Mouse (Mus musculus) limb, embryonic 12.5 days (tissue): ENCODE results near the gene Cacnb4. TPM values are rescaled to one million over a fixed set of nuclear protein-coding genes. Genes with fewer than 3 reads are reported as not detected.

Experiments
- ATAC-seq: fragments of 200-750 bp; cut with Nextera tagmentation; 2 replicates; pipeline ENCODE4 v1.8.0; 2017; ENCODE audit warnings: low read depth, moderate TSS enrichment; ENCODE audit not compliant: insufficient number of reproducible peaks, insufficient read depth, low FRiP score, low TSS enrichment
- H3K27ac ChIP-seq: fragments of 300-500 bp; sonication (generic); 2 replicates; pipeline ENCODE4 v1.5.1; 2016; ENCODE audit warnings: mild to moderate bottlenecking, moderate library complexity
- H3K27me3 ChIP-seq: fragments of 300-500 bp; sonication (generic); 2 replicates; pipeline ENCODE4 v1.6.1; 2016; ENCODE audit warnings: mild to moderate bottlenecking, moderate library complexity
- H3K36me3 ChIP-seq: fragments of 300-500 bp; sonication (generic); 2 replicates; pipeline ENCODE4 v1.6.1; 2016; ENCODE audit warnings: mild to moderate bottlenecking, moderate library complexity
- H3K4me1 ChIP-seq: fragments of 300-500 bp; sonication (generic); replicated peaks from 2 replicates; pipeline ENCODE4 v1.6.1; 2016
- H3K4me2 ChIP-seq: fragments of 300-500 bp; sonication (generic); 2 replicates; pipeline ENCODE4 v1.6.1; 2016; ENCODE audit warnings: mild to moderate bottlenecking, moderate library complexity
- H3K4me3 ChIP-seq: fragments of 300-500 bp; sonication (generic); replicated peaks from 2 replicates; pipeline ENCODE4 v1.5.1; 2016; ENCODE audit warnings: mild to moderate bottlenecking
- H3K9ac ChIP-seq: fragments of 300-500 bp; sonication (generic); replicated peaks from 2 replicates; pipeline ENCODE4 v1.6.1; 2016; ENCODE audit warnings: mild to moderate bottlenecking, moderate library complexity
- H3K9me3 ChIP-seq: fragments of 300-500 bp; sonication (generic); 2 replicates; pipeline ENCODE4 v1.6.1; 2016; ENCODE audit warnings: mild to moderate bottlenecking, moderate library complexity
- WGBS: fragments of 180-500 bp; shearing (Covaris S2); methylation state at CpG from one replicate; pipeline ENCODE4 v1.1.7; 2016; 5-methylcytosine and 5-hydroxymethylcytosine counted together
- polyA plus RNA-seq: library from polyadenylated mRNA; unstranded; fragments of >200 nt; fragmentation: Nextera tagmentation; extraction: Ambion mirVana; gene quantifications from 2 replicates; pipeline ENCODE4 v1.2.1, GENCODE M21; 2016

Gene Cacnb4
- polyA plus RNA-seq, 1 experiment from 2014 or later, result 0.88 TPM

DNA sequence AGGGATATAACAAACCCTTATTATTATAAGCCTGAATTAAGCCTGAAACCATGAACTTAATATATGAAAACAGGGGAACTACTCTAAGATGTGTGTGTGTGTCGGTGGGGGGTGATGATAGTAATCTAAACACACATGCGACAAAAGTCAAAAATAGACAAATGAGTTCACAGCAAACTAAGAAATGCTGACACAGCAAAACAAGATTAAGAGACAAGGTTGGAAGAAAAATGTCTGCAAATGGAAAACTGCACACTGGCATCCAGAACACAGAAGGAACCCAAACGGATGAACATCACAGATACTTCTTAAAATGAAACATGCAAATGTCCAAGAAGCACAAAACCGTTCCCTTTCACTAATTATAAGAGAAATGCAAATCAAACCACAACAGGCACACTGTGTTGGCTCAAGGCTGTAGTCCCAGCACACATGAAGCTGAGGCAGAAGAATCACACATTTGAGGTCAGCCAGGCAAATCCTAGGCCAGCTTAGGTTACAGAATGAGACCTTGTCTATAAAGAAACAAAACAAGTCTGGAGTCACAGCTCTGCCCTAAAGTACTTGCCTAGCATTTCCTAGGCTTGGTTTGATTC is 236.1 kb downstream of the Cacnb4 start:
- Histone ChIP-seq H3K9ac (no peak overlapping the region), H3K27ac (no peak overlapping the region), H3K9me3 (no peaks in the 10 kb centered on the region), H3K4me3 (no peak overlapping the region), H3K4me2 (no peak overlapping the region), H3K36me3 (no peaks in the 10 kb centered on the region), H3K4me1 (no peaks in the 10 kb centered on the region), H3K27me3 (no peaks in the 10 kb centered on the region)
- WGBS, result 89% methylated on average over 4 of the region's 4 CpGs
- ATAC-seq, result no peak

DNA sequence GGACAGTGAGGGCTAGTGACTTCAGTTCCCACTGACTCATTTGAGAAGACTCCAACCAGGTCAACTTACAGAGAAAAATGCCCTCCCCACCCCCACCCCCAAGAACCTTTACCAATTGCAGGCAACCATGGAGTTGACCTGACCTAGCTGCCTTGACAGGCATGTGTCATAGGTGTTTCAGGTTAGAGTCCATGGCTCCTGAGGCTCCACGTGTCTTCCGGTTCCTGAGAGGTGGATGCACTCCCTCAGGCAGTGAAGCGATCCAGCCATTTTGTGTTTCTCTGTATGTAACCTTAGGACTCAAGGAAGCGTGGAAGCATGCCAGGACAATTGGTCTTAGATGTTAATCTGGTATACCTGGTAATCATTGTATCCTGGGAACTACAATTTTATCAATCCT is 238.2 kb downstream of the Cacnb4 start:
- no peaks in the 10 kb centered on the region for H3K27me3 ChIP-seq
- H3K4me2 ChIP-seq, result no peak overlapping the region
- no peaks in the 10 kb centered on the region for H3K9me3 ChIP-seq
- no peak overlapping the region for H3K4me3 ChIP-seq
- WGBS, result 93% methylated on average over 4 of the region's 4 CpGs
- H3K4me1 ChIP-seq, result no peaks in the 10 kb centered on the region
- ATAC-seq, result no peak
- H3K27ac ChIP-seq, result no peak overlapping the region
- no peaks in the 10 kb centered on the region for H3K36me3 ChIP-seq
- no peak overlapping the region for H3K9ac ChIP-seq

DNA sequence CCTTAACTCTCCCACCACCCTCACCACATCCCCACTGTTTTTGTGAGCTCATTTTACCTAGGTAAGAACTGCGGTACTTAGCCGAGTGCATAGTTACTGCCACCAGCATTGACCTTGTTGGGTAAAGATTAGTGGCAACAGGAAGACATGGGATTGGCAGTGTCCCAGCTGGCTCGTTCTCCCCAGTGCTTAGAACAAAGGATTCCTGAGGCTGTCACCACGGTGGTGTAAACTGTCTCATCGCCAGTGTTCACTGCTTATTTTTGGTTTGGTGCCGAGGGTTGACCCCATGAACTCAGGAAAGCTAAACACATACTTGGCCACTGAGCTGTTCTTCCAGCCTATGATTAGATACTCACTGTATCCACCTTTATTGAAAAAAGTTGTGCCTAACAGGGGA is 238.6 kb downstream of the Cacnb4 start:
- Histone ChIP-seq H3K4me1 (no peaks in the 10 kb centered on the region), H3K27ac (no peak overlapping the region), H3K4me2 (no peak overlapping the region), H3K36me3 (no peaks in the 10 kb centered on the region), H3K9me3 (no peaks in the 10 kb centered on the region), H3K4me3 (no peak overlapping the region), H3K27me3 (no peaks in the 10 kb centered on the region), H3K9ac (no peak overlapping the region)
- WGBS, result 71% methylated on average over 6 of the region's 6 CpGs
- no peak for ATAC-seq

DNA sequence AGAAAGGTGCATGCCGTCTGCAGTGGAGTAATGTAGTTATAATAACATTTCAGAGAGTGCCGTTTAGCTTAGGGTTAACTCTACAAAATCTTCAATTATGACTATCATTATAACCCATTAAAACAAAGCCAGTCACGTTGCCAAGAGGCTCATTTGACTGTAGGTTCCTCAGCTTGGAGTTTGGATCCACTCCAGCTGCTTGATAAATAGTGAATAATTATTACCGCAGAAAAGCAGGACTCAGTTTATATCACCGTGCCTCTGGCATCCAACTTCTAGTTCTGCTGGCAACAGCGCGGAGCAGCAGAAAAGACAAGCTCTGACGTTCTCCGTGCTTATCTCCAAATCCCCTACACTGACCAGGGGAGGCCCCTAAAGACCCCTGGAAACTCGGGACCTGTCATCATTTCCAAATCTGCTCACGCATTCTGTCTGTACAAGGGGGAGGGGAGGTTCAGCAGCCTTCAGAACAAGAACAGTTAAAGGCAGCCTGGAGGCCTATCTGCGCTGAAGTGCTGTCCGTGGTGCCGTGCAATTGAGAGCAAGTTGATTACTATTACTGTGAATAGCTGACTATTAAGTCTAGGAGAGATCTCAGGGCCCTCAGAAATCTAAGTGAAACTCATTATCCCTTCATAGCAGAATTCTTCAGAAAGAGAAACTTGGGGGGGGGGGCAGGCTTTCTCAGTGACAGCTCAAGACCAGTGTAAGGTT is 240.6 kb downstream of the Cacnb4 start:
- H3K4me2 ChIP-seq, result no peak overlapping the region
- no peaks in the 10 kb centered on the region for H3K27me3 ChIP-seq
- no peak overlapping the region for H3K4me3 ChIP-seq
- no peak overlapping the region for H3K27ac ChIP-seq
- ATAC-seq, result no peak
- H3K36me3 ChIP-seq, result no peaks in the 10 kb centered on the region
- H3K9ac ChIP-seq, result no peak overlapping the region
- H3K4me1 ChIP-seq, result no peaks in the 10 kb centered on the region
- 78% methylated on average over 14 of the region's 14 CpGs for WGBS
- no peaks in the 10 kb centered on the region for H3K9me3 ChIP-seq

DNA sequence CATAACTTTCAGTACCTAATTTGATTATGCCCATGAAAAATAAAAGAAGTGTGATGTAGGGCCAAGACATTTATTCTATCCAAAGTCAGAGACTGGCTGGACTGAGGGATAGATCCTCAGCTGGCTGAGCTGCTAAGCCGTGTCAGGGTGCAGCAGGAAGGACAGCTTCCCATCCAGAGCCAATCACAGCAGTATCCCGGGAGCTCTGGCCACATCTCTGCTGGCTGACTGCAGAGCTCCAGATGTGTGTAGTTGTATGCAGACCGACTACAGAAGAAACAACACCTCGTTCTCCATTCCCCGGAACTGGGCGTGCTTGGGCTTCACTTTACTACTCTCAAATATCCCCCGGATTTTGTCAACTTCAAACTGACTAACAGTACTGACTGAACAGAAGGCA is 243.3 kb downstream of the Cacnb4 start:
- Histone ChIP-seq H3K27ac (no peak overlapping the region), H3K36me3 (no peaks in the 10 kb centered on the region), H3K9me3 (no peaks in the 10 kb centered on the region), H3K27me3 (no peaks in the 10 kb centered on the region), H3K4me2 (0 out of 2 replicates have a peak overlapping the region, but pooled peaks have one; percentile 0), H3K4me3 (no peak overlapping the region), H3K9ac (no peak overlapping the region), H3K4me1 (no peaks in the 10 kb centered on the region)
- no peak for ATAC-seq
- WGBS, result 21% methylated on average over 7 of the region's 7 CpGs

DNA sequence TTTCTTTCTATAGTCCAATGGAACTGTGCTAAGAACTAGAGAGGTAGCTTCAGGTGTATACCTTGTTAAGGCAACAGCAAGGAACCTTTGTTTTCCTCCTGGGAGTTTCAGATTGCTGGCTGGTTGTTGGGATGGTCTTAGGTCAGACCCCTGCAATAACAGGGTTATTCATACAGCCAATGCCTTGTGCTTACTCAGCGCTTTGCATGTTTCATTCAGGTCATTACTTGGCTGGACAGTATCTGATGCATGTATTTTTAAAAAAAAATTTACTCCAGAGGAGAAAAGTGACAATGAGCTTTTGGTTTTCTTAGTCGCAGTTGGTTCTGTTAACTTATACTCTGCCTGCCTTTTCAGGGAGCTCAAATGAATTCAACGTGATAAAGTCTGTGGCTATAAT is 249.2 kb downstream of the Cacnb4 start:
- no peak for ATAC-seq
- H3K9ac ChIP-seq, result no peak overlapping the region
- no peaks in the 10 kb centered on the region for H3K27me3 ChIP-seq
- no peak overlapping the region for H3K27ac ChIP-seq
- 87% methylated on average over 3 of the region's 3 CpGs for WGBS
- H3K9me3 ChIP-seq, result no peaks in the 10 kb centered on the region
- no peak overlapping the region for H3K4me3 ChIP-seq
- peaks cover 10% of the 10 kb centered on the region; the same call in 1 of the 2 replicates for H3K4me1 ChIP-seq
- no peak overlapping the region for H3K4me2 ChIP-seq
- H3K36me3 ChIP-seq, result no peaks in the 10 kb centered on the region

DNA sequence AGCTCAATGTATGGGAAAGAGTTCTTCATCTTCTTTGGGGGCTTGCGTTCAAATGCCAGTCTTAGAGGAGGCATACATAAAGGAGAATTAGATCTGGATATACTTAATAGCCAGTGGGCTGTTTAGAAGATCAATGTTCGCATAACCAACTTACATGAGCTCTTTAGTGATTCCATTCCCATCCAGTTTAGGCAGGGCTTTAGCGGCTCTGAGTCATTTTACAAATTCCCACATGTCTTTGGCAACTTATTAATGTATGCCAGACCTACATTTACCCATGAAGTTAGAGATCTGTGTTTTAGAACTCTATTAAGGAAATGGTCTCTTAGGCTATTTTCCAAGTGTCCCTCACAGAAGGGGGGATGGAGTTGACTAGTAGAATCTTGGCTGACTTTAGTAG is 250.6 kb downstream of the Cacnb4 start:
- peaks cover 22% of the 10 kb centered on the region for H3K4me1 ChIP-seq
- no peaks in the 10 kb centered on the region for H3K9me3 ChIP-seq
- no peak for ATAC-seq
- no peak overlapping the region for H3K27ac ChIP-seq
- peak overlapping the region; percentile 68 for H3K4me2 ChIP-seq
- 78% methylated on average over 3 of the region's 3 CpGs for WGBS
- no peak overlapping the region for H3K9ac ChIP-seq
- peak overlapping the region; percentile 94; the same call in 1 of the 2 replicates for H3K4me3 ChIP-seq
- H3K36me3 ChIP-seq, result no peaks in the 10 kb centered on the region
- no peaks in the 10 kb centered on the region for H3K27me3 ChIP-seq

DNA sequence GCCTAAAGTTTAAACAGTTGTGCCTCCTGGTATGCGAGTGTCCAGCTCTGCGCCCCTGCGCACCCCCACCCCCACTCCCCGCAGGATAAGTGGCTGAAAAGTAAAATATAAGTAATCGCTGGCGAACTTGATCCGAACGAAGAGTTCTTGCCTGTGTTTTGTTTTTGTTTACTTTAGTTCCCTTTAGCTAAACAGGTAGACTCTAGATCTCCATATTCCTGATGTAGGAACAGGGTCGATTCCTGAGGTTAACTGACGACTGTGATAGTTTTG is 251.2 kb downstream of the Cacnb4 start:
- H3K9ac ChIP-seq, result peak overlapping the region; percentile 96

DNA sequence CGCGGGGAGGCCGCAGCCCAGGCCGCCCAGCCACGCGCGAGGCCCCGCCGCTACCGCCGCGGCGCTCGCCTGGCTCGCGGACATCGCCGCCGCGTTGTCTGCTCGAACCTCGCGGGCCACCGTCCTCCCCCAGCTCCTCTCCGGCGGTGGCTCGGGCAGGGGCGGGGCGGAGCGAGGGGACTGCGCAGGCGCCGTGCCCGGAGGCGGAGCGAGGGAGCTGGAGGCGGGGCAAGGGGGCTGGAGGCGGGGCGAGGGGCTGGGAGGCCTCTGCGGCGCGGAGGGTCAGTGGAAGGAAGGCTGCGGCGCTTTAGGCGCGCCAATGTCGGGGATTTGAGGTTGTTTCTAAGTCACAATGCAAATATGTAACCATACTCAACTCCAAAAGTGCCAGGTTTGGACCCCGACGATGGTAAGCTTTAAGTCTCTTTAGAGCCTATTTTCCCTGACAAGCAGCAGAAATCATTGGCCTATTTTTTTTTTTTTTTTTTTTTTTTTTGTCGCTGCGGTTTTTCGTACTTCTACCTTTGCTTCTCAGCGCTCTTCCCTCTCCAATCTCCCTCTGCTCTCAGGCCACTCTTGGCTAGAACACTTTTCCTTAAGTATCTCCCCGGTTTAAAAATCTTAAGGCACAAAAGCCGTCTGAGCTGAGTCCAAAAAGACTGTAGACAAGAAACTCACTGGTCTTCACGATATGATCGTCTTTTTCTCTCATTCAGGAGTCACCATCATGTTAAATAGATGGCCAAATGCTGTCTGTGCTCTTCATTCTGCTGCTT is 251.7 kb downstream of the Cacnb4 start, which contains the start of gene Arl5a:
Gene Arl5a, minus strand, starts transcription at position 155 of the 776 bp plus-strand sequence.
- Histone ChIP-seq H3K36me3 (no peaks in the 10 kb centered on the region), H3K4me2 (peak within 1 kb of the TSS; percentile 68), H3K27me3 (no peaks in the 10 kb centered on the region), H3K9ac (peak within 1 kb of the TSS; percentile 96), H3K4me3 (peak within 1 kb of the TSS; percentile 94), H3K27ac (peak within 1 kb of the TSS; percentile 93), H3K4me1 (peaks cover 23% of the 10 kb centered on the region), H3K9me3 (no peaks in the 10 kb centered on the region)
- WGBS, result under 1% methylated on average over 57 of the region's 57 CpGs
- peak; percentile 89 for ATAC-seq

More for the DNA sequence above, 251.2 kb downstream of the Cacnb4 start:
- 28% methylated on average over 10 of the region's 10 CpGs for WGBS
- ATAC-seq, result no peak
- Histone ChIP-seq H3K27me3 (no peaks in the 10 kb centered on the region), H3K9me3 (no peaks in the 10 kb centered on the region), H3K4me1 (peaks cover 23% of the 10 kb centered on the region), H3K36me3 (no peaks in the 10 kb centered on the region), H3K4me2 (peak overlapping the region; percentile 68), H3K4me3 (peak overlapping the region; percentile 94), H3K27ac (peak overlapping the region; percentile 93; the same call in 1 of the 2 replicates)

DNA sequence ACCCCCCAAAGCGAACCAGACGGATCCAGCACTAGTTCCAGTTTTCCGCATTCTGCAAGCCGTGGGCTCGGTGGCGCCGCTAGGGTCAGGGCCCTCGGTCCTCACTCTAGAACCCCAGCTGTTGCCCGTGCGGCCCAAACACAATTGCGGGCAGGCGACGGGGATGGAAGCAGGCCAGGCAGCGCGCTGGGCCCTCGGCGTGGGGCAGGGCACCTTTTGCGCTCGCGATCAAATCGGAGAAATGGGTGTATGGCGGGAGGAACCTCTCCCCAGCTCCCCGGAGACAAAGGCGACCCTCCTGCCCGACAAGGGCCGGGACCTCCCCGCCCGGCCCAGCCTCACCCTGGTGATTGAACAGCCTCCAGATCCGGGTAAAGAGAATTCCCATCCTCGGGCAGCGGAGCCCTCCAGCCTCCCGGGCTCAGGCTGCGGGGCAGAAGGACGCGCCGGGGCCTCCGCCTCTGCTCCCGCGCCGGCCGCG is 252.3 kb downstream of the Cacnb4 start:
- peak overlapping the region; percentile 94 for H3K4me3 ChIP-seq
- no peaks in the 10 kb centered on the region for H3K27me3 ChIP-seq
- H3K27ac ChIP-seq, result peak overlapping the region; percentile 93
- H3K9me3 ChIP-seq, result no peaks in the 10 kb centered on the region
- peak overlapping the region; percentile 96 for H3K9ac ChIP-seq
- peaks cover 23% of the 10 kb centered on the region for H3K4me1 ChIP-seq
- peak overlapping the region; percentile 68 for H3K4me2 ChIP-seq
- under 1% methylated on average over 42 of the region's 42 CpGs for WGBS
- H3K36me3 ChIP-seq, result no peaks in the 10 kb centered on the region
- peak; percentile 83 for ATAC-seq

DNA sequence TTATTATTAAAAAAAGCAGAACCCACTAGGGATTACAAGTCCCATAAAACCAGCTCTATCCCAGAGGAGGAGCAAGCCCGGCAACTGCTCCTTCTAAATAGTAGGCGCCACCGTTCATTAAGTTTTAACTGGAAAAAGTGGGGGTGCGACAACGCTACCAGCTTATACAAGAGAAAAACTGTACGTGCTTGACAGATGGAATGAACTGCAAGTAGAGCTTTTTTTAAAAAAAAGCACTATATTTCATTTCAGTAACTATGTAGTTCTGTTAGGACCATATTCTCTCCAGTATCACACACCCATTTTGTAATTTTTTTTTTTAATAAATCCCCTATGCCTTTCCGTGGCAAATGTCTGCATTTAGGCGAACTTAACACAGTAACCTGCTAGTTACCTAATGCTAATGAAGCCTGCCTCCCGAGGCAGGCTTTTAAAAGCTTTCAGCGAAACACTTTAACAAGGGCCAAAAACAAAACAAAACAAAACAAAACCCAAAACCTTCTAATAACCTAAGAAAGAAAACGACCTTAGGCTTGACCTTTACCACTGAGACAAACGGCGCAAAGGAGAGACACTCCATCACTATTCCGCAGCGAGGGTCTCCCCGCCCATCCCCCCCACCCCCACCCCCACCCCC is 252.9 kb downstream of the Cacnb4 start:
- peaks cover 23% of the 10 kb centered on the region for H3K4me1 ChIP-seq
- peak overlapping the region; percentile 93 for H3K27ac ChIP-seq
- 1% methylated on average over 16 of the region's 16 CpGs for WGBS
- H3K4me3 ChIP-seq, result peak overlapping the region; percentile 94
- no peaks in the 10 kb centered on the region for H3K27me3 ChIP-seq
- no peaks in the 10 kb centered on the region for H3K36me3 ChIP-seq
- H3K4me2 ChIP-seq, result peak overlapping the region; percentile 68
- ATAC-seq, result no peak
- peak overlapping the region; percentile 96 for H3K9ac ChIP-seq
- no peaks in the 10 kb centered on the region for H3K9me3 ChIP-seq
